Mouse (Mus musculus): ENCODE measurements around the gene Cldn3.

DNA sequence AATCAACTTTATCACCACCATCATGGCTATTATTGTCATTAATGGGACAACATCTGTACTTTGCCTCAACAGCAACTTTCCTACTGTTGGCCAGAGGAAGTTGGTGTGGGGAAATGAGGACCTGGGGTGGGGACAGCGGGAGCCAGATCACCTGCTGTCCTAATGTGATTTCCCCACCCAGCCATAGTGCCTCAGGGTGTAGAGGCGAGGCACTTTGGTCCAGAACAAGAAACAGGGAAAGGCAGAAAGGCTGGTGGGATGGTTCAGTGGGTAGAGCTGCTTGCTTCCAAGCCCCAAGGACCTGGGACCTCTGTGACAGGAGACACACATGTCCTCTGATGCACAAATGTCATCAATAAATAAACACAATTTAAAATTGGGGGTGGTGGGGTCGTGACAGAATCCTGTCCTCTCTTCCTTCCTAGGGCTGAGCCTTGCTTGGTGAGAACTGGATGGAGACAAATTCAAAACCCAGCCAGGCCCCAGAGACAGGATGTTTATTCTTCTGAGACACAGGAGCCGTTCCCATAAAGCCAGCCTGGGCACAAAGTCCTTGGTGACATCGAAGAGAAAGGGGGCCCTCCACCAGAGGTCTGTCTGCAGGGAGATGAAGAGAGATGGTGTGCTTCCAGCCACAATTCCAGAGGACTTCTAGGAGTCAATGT is 38.5 kb upstream of the Cldn3 start:
- no peak for TF ChIP-seq ZNF384 (IDR thresholded peaks at IDR 0.05; ENCODE audit: low read depth, low read length)
- TF ChIP-seq HCFC1 (IDR thresholded peaks at IDR 0.05; ENCODE audit: borderline replicate concordance, insufficient read depth, low read length), result no peak
- 0 out of 2 replicates have a peak, but pooled peaks have one; percentile 10 for TF ChIP-seq CHD2 (IDR thresholded peaks at IDR 0.05; ENCODE audit: low read depth, low read length)
- TF ChIP-seq MAFK (IDR thresholded peaks at IDR 0.05; ENCODE audit: insufficient read depth, low read depth, low read length), result no peak
- TF ChIP-seq ZC3H11A (IDR thresholded peaks at IDR 0.05; ENCODE audit: borderline replicate concordance, low read depth, low read length), result no peak

Data from ES-E14 (cell line).